Mouse (Mus musculus) bone marrow, adult 2 months (tissue): ENCODE results near the gene Cldn6. TPM values are rescaled to one million over a fixed set of nuclear protein-coding genes. Genes with fewer than 3 reads are reported as not detected.

Source experiments
- H3K27ac ChIP-seq: fragments of 200-500 bp; 2 replicates; pipeline ENCODE4 v1.5.1; 2012; ENCODE audit warnings: low read depth, mild to moderate bottlenecking, control low read depth, inconsistent platforms, low read length; ENCODE audit not compliant: control insufficient read depth, poor library complexity, insufficient read depth
- H3K4me1 ChIP-seq: fragments of 200-500 bp; 2 replicates; pipeline ENCODE4 v1.6.1; 2011; ENCODE audit warnings: low read length; ENCODE audit not compliant: control insufficient read depth, insufficient read depth
- H3K4me3 ChIP-seq: fragments of 200-500 bp; replicated peaks from 2 replicates; pipeline ENCODE3; 2011; ENCODE audit warnings: mild to moderate bottlenecking, low read depth, low read length, control low read depth; ENCODE audit not compliant: control insufficient read depth
- CTCF ChIP-seq: fragments of 200-500 bp; IDR thresholded peaks from 2 replicates; pipeline ENCODE4 v1.5.1; 2011; ENCODE audit warnings: low read length, control low read depth; ENCODE audit not compliant: control insufficient read depth, insufficient read depth
- POLR2A ChIP-seq: fragments of 200-500 bp; IDR thresholded peaks from 2 replicates; pipeline ENCODE4 v1.6.1; 2011; ENCODE audit warnings: low read depth, mild to moderate bottlenecking, control low read depth, low read length, borderline replicate concordance; ENCODE audit not compliant: control insufficient read depth
- WGBS: fragments of 180-500 bp; shearing (Covaris S2); methylation state at CpG from one replicate; pipeline ENCODE4 v1.1.7; 2018; 5-methylcytosine and 5-hydroxymethylcytosine counted together
- polyA plus RNA-seq: library from polyadenylated mRNA; stranded (reverse); fragments of >200 nt; gene quantifications from 2 replicates; pipeline ENCODE4 v1.2.4, GENCODE M21; 2011; ENCODE audit warnings: low replicate concordance; ENCODE audit not compliant: missing spikeins, insufficient read depth, insufficient read length

The Cldn6 gene
- polyA plus RNA-seq, 1 experiment, result 4.2 TPM

- WGBS, result 88% methylated on average over 3 of the region's 3 CpGs
- Histone ChIP-seq H3K27ac (no peak overlapping the region), H3K4me1 (0 out of 2 replicates have a peak, but pooled peaks cover 1% of the 10 kb centered on the region), H3K4me3 (no peak overlapping the region)
- TF ChIP-seq POLR2A, result no peak
- TF ChIP-seq CTCF, result no peak
These were observed 7.5 kb upstream of the Cldn6 start for GRCm38 (mm10) chr17:23671519-23671918.

- TF ChIP-seq POLR2A (no peak), CTCF (no peak)
- 62% methylated on average over 3 of the region's 3 CpGs for WGBS
- Histone ChIP-seq H3K27ac (no peak overlapping the region), H3K4me3 (no peak overlapping the region), H3K4me1 (0 out of 2 replicates have a peak, but pooled peaks cover 1% of the 10 kb centered on the region)
These were observed 6.3 kb upstream of the Cldn6 start for GRCm38 (mm10) chr17:23672761-23673160.

GRCm38 (mm10) chr17:23673424-23674073 lies 5.5 kb upstream of the Cldn6 start, which contains the start of the genes Hcfc1r1 and Thoc6:
Hcfc1r1 (plus strand) TSS chr17:23673596.
Thoc6 (minus strand) TSS chr17:23673882.
- WGBS, result under 1% methylated on average over 45 of the region's 45 CpGs
- H3K4me1 ChIP-seq, result 0 out of 2 replicates have a peak, but pooled peaks cover 1% of the 10 kb centered on the region

GRCm38 (mm10) chr17:23674271-23674952 lies 4.6 kb upstream of the Cldn6 start:
- H3K27ac ChIP-seq, result peak overlapping the region; percentile 12; the same call in 1 of the 2 replicates
- 58% methylated on average over 9 of the region's 9 CpGs for WGBS
- TF ChIP-seq CTCF, result no peak
- no peak for TF ChIP-seq POLR2A
- H3K4me1 ChIP-seq, result 0 out of 2 replicates have a peak, but pooled peaks cover 1% of the 10 kb centered on the region
- peak overlapping the region; percentile 78 for H3K4me3 ChIP-seq

More at GRCm38 (mm10) chr17:23673424-23674073, 5.5 kb upstream of the Cldn6 start, which contains the start of the genes Hcfc1r1 and Thoc6:
- Histone ChIP-seq H3K27ac (peak within 1 kb of the TSS; percentile 79), H3K4me3 (peak within 1 kb of the TSS; percentile 78)
- TF ChIP-seq CTCF (no peak), POLR2A (peak; percentile 50; the same call in 1 of the 2 replicates)

GRCm38 (mm10) chr17:23675127-23675526 lies 3.9 kb upstream of the Cldn6 start:
- 71% methylated on average over 5 of the region's 5 CpGs for WGBS
- no peak overlapping the region for H3K27ac ChIP-seq
- no peak for TF ChIP-seq POLR2A
- TF ChIP-seq CTCF, result no peak
- 0 out of 2 replicates have a peak, but pooled peaks cover 1% of the 10 kb centered on the region for H3K4me1 ChIP-seq
- H3K4me3 ChIP-seq, result no peak overlapping the region

GRCm38 (mm10) chr17:23675564-23676281 lies 3.3 kb upstream of the Cldn6 start:
- 0 out of 2 replicates have a peak, but pooled peaks cover 1% of the 10 kb centered on the region for H3K4me1 ChIP-seq

GRCm38 (mm10) chr17:23676473-23677031 lies 2.5 kb upstream of the Cldn6 start:
- Histone ChIP-seq H3K4me3 (peak overlapping the region; percentile 89), H3K4me1 (0 out of 2 replicates have a peak, but pooled peaks cover 1% of the 10 kb centered on the region), H3K27ac (no peak overlapping the region)
- under 1% methylated on average over 36 of the region's 37 CpGs for WGBS
- TF ChIP-seq POLR2A, result no peak
- TF ChIP-seq CTCF, result no peak

More at GRCm38 (mm10) chr17:23675564-23676281, 3.3 kb upstream of the Cldn6 start:
- Histone ChIP-seq H3K4me3 (peak overlapping the region; percentile 39), H3K27ac (peak overlapping the region; percentile 21; the same call in 1 of the 2 replicates)
- 15% methylated on average over 15 of the region's 15 CpGs for WGBS
- TF ChIP-seq POLR2A (no peak), CTCF (no peak)

GRCm38 (mm10) chr17:23677236-23677679 lies 1.8 kb upstream of the Cldn6 start, which contains the start of gene Tnfrsf12a:
Tnfrsf12a (minus strand) TSS chr17:23677468.
- Histone ChIP-seq H3K27ac (no peak within 1 kb of the TSS; the same call in 1 of the 2 replicates), H3K4me1 (0 out of 2 replicates have a peak, but pooled peaks cover 1% of the 10 kb centered on the region), H3K4me3 (peak within 1 kb of the TSS; percentile 89)
- TF ChIP-seq CTCF (no peak), POLR2A (peak; percentile 86)
- under 1% methylated on average over 34 of the region's 34 CpGs for WGBS
